Mouse (Mus musculus) kidney, adult 2 months (tissue): Measurements from ENCODE around the gene Rpp25l. TPM values are rescaled to one million over a fixed set of nuclear protein-coding genes. Genes with fewer than 3 reads are reported as not detected.
A peak's percentile ranks its signal among the peaks of the same experiment; 100 is the strongest.

Experiments
- DNase-seq: peaks from one replicate; pipeline ENCODE4 v3.0.0; 2021
- H3K27ac ChIP-seq: fragments of 200-500 bp; 2 replicates; pipeline ENCODE4 v1.5.1; 2012; ENCODE audit warnings: low read depth, low read length, control low read depth, inconsistent platforms; ENCODE audit not compliant: insufficient read depth
- H3K27me3 ChIP-seq: fragments of 200-500 bp; replicated peaks from 2 replicates; pipeline ENCODE4 v1.6.1; 2012; ENCODE audit warnings: mild to moderate bottlenecking, moderate library complexity, low read length, inconsistent platforms; ENCODE audit not compliant: control insufficient read depth, insufficient read depth
- H3K36me3 ChIP-seq: fragments of 200-500 bp; 2 replicates; pipeline ENCODE4 v1.6.1; 2012; ENCODE audit warnings: mild to moderate bottlenecking, moderate library complexity, low read length, inconsistent platforms; ENCODE audit not compliant: control insufficient read depth, insufficient read depth
- H3K4me1 ChIP-seq: fragments of 200-500 bp; 2 replicates; pipeline ENCODE4 v1.6.1; 2011; ENCODE audit warnings: low read length; ENCODE audit not compliant: control insufficient read depth, insufficient read depth
- H3K4me3 ChIP-seq: fragments of 200-500 bp; 2 replicates; pipeline ENCODE4 v1.5.1; 2011; ENCODE audit warnings: mild to moderate bottlenecking, low read depth, low read length, control low read depth; ENCODE audit not compliant: insufficient read depth
- CTCF ChIP-seq: fragments of 200-500 bp; conservative IDR thresholded peaks from 2 replicates; pipeline ENCODE4 v1.5.1; 2011; ENCODE audit warnings: low read depth, mild to moderate bottlenecking, control low read depth, low read length, moderate library complexity, mixed read lengths; ENCODE audit not compliant: insufficient read depth, insufficient read length
- POLR2A ChIP-seq: fragments of 200-500 bp; IDR thresholded peaks from one replicate; pipeline ENCODE4 v1.6.1; 2011; ENCODE audit warnings: low read depth, low read length, control low read depth
- WGBS: fragments of 180-500 bp; shearing (Covaris S2); methylation state at CpG from one replicate; pipeline ENCODE4 v1.1.7; 2018; 5-methylcytosine and 5-hydroxymethylcytosine counted together
- polyA plus RNA-seq: library from polyadenylated mRNA; depleted of rRNA; stranded (reverse); fragments of >200 nt; gene quantifications from 2 replicates; pipeline ENCODE4 v1.2.3, GENCODE M21; 2012

Rpp25l gene
- polyA plus RNA-seq, 1 experiment = 57.0 TPM

DNA sequence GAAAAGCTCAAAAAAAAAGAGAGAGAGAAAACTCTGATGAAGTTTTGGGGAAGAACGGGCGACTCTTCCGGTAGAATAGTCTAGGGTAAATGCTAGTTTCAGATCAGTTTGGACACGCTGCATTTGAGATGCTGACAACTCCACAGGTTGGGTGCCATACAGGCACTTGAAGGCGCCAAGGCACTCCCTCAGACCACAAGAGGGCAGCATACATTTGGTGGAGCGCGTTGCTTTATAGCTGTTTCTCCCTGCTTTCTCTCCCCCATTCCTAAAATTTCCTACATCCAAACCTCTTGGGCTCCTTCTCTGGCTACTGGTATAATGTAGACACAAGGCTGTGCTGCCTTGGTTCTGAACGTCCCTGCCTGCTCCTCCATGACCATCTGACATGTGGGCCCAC lies 942 bp upstream of the Rpp25l start:
- 13% methylated on average over 8 of the region's 8 CpGs for WGBS
- peak; percentile 78 for DNase-seq
- peaks cover 2% of the 10 kb centered on the region; the same call in 1 of the 2 replicates for H3K4me1 ChIP-seq
- H3K27ac ChIP-seq = no peak overlapping the region
- TF ChIP-seq POLR2A = no peak
- TF ChIP-seq CTCF = peak; percentile 82
- no peaks in the 10 kb centered on the region for H3K36me3 ChIP-seq
- no peaks in the 10 kb centered on the region for H3K27me3 ChIP-seq
- no peak overlapping the region for H3K4me3 ChIP-seq

DNA sequence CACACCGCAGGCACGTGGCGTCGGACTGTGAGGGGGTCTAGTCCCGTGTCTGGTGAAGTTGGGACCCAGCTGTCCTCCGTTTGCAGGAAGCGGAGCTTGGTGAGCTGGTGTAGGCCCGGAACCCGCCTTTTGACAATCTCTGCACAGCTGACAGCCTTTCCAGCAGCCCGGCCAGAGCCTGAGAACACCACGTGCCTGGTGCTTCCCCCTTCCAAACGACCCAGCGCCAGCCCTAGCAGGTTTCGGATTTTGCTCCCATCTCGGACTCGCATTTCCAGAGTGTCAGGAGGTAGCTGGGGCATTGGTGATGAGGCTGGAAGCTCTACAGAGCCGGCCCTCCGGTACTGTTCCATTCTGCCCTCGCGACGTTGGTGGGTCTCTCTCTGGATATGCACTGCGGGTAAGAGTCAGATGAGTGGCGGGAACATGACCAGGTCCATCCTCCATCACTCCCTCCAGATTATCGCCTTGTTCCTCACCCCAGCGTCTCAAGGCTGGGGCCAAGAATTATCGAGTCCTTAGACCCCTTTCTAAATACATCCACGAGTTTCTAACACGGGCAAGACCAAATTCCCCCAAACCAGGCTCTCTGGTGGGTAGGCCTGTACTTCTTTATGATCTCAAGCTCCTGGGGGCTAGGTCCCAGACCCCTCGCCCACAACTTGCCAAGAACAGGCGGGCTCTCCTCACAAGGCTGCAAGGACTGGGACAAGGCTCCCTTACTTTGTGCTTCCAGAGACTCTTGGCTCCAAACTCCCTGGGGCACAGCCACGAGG lies 725 bp downstream of the Rpp25l start:
- 26% methylated on average over 31 of the region's 31 CpGs for WGBS
- TF ChIP-seq CTCF (no peak), POLR2A (no peak)
- DNase-seq = no peak
- peaks cover 2% of the 10 kb centered on the region; the same call in 1 of the 2 replicates for H3K4me1 ChIP-seq
- H3K27me3 ChIP-seq = no peaks in the 10 kb centered on the region
- H3K36me3 ChIP-seq = no peaks in the 10 kb centered on the region
- H3K4me3 ChIP-seq = peak overlapping the region; percentile 89
- peak overlapping the region; percentile 55 for H3K27ac ChIP-seq

- Histone ChIP-seq H3K36me3 (no peaks in the 10 kb centered on the region), H3K27ac (no peak overlapping the region), H3K27me3 (no peaks in the 10 kb centered on the region), H3K4me3 (peak overlapping the region; percentile 89; the same call in 1 of the 2 replicates), H3K4me1 (peaks cover 2% of the 10 kb centered on the region; the same call in 1 of the 2 replicates)
- 63% methylated on average over 16 of the region's 16 CpGs for WGBS
- no peak for DNase-seq
- TF ChIP-seq CTCF (no peak), POLR2A (no peak)
These were observed 1.5 kb downstream of the Rpp25l start for GRCm38 (mm10) chr4:41711705-41712375.

- Histone ChIP-seq H3K4me3 (no peak overlapping the region), H3K27me3 (no peaks in the 10 kb centered on the region), H3K27ac (no peak overlapping the region), H3K36me3 (no peaks in the 10 kb centered on the region), H3K4me1 (peaks cover 2% of the 10 kb centered on the region; the same call in 1 of the 2 replicates)
- 57% methylated on average over 4 of the region's 4 CpGs for WGBS
- DNase-seq = no peak
- no peak for TF ChIP-seq CTCF
- no peak for TF ChIP-seq POLR2A
These were observed 3.1 kb downstream of the Rpp25l start for GRCm38 (mm10) chr4:41710229-41710628.

GRCm38 (mm10) chr4:41708192-41708745 lies 5.1 kb downstream of the Rpp25l start:
- no peak for TF ChIP-seq POLR2A
- no peak for TF ChIP-seq CTCF
- DNase-seq = peak; percentile 74

DNA sequence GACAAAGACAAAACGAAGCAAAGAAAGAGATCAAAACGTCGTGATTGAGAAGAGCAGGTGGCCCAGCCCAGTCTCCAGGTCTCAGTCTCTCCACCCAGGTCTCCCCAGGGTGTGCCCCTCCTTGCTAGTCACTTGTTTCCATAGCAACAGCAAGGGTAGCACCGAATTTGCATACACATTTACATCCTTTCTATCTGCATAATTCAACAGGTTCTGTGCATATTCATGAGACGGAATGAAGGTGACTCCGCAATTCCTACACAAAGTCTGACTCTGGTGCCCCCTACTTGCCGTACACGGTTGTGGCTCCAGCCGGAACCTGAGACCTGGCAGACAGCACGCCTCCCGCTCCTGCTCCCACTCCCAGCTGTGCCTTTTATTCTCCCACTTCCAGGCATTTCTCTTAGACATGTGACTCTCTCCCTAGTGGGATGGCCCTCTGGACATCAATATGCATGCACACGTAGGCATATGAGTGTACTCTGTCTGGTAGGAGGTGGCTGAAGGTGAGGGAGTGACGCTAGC lies 6.3 kb downstream of the Rpp25l start:
- Histone ChIP-seq H3K4me1 (0 out of 2 replicates have a peak, but pooled peaks cover 2% of the 10 kb centered on the region), H3K27ac (peak overlapping the region; percentile 82), H3K4me3 (no peak overlapping the region), H3K27me3 (no peaks in the 10 kb centered on the region), H3K36me3 (no peaks in the 10 kb centered on the region)
- TF ChIP-seq CTCF (peak; percentile 73), POLR2A (no peak)
- WGBS = 6% methylated on average over 13 of the region's 13 CpGs
- DNase-seq = peak; percentile 87

More at GRCm38 (mm10) chr4:41708192-41708745, 5.1 kb downstream of the Rpp25l start:
- H3K36me3 ChIP-seq = no peaks in the 10 kb centered on the region
- peaks cover 2% of the 10 kb centered on the region; the same call in 1 of the 2 replicates for H3K4me1 ChIP-seq
- no peaks in the 10 kb centered on the region for H3K27me3 ChIP-seq
- H3K27ac ChIP-seq = peak overlapping the region; percentile 82
- H3K4me3 ChIP-seq = no peak overlapping the region
- 23% methylated on average over 8 of the region's 8 CpGs for WGBS
